Mouse (Mus musculus): Measurements from ENCODE around the gene Tada3.
"Not testable (repeated sequence)": the region's sequence is repeated elsewhere in the genome, so short reads cannot be mapped to it uniquely, and the experiment has no call there.

Tada3 gene

DNA sequence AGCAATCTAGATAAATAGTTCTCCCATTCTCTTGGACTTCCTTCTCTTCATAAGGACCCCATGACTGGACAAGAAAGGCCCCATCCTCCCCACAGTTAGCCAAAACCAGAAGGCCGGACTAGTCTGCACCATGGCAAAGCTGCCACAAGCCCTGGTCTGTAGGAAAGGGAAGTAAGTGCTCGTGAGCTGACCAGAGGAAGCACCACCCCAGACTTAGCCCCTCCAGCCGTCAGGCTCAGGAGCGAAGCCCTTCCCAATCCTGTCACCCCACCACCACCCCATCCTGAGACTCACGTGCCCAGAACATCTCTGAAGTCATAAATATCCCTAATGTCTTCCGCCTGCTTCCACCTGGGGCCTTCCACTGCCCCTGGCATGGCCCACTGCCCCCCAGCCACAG is 36.1 kb downstream of the Tada3 start:
- no peak for DNase-seq

DNA sequence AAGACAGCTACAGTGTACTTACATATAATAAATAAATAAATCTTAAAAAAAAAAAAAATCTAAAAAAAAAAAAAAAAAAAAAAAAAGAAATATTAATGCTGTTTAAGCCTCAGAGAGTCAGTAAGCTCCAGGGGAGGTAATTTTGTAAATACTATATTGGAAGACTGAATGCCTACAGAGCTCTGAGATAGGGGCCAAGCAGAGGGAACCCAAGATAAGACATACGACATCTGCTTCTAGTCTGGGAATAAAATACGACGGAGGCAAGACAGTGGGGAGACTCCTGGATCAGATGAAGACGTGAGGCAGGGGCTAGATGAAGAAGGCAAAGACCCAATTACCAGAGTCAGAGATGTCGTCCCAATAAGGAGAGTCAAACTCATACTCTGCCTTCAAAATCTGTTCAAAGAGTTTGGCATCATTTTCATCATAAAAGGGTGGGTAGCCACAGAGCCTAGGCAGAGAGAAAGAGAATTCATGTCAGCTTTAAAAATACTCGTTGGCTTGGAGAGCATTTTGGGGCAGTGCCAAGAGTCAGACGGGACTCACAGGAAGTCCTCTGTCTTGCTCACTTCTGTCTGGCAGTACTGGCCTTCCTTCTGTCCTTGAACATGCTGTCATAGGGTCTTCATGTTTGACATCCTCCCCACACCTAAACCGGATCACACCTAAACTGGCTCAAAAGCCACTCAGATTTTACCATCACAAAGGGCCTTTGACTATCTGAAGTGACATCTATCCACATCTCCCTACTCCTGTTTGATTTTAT is 40.6 kb downstream of the Tada3 start:
- DNase-seq = no peak

DNA sequence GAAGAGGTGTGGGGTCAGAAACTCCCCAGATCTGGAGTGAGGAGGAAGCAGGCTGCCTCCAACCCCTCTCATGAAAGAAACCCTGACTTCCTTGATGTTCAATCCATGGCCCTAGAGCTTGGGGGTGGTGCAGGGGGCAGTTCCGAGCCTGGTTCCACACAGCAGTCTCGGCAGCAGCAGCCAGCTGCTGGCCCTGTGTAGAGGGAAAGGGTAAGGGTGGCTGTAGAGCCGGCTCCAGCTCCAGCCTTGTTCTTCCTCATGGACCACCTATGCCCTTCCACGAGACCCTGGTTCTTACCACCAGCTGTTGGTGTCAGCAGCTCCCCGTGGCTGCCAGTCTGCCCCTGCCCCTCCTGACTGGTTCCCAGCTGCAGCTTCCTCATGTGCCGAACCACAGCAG is 43.5 kb downstream of the Tada3 start:
- DNase-seq = no peak

DNA sequence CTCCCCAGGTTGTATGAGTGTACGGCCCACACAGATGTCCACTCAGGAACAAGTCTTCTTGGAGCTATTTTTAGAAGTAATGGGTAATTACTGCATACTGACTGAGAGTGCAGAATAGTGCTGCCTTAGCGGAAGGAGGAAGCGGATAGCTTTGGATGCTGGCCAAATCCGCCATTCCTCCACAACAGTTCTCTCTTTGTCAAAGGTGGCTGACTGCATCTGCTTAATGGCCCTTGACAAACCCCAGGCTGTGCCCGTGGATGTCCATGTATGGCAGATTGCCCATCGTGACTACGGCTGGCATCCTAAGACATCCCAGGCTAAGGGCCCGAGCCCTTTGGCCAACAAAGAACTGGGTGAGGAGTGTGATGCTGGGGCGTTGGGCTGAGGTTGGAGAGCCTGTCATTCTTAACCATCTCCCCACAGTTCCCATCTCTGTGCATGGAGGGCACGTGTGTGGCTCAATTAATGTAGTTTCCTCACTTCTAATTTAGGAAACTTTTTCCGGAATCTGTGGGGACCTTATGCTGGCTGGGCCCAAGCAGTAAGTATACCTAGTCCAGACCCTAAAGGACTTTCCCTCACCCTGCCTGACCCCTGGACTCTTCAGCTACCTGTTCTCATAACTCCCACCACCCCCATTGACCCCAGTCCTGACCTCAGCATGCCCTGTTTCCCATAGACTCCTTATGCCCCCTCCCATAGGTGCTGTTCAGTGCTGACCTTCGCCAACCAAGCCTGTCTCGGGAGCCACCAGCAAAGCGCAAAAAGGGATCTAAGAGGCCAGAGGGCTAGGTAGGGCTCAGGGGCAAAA is 44.3 kb downstream of the Tada3 start:
- peak; percentile 93 for DNase-seq

DNA sequence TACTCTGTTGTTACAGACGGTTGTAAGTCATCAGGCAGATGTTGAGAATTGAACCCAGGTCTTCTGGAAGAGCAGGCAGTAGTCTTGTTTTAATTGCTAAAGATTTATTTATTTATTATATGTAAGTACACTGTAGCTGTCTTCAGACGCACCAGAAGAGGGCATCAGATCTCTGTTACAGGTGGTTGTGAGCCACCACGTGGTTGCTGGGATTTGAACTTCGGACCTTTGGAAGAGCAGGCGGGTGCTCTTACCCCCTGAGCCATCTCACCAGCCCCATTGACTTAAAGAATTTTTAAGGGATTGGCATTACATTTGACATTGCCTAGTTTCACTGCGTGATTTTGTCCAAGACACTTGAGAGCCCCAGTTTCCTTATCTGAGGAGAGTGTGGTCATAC is 44.9 kb downstream of the Tada3 start:
- DNase-seq = not testable (repeated sequence)

DNA sequence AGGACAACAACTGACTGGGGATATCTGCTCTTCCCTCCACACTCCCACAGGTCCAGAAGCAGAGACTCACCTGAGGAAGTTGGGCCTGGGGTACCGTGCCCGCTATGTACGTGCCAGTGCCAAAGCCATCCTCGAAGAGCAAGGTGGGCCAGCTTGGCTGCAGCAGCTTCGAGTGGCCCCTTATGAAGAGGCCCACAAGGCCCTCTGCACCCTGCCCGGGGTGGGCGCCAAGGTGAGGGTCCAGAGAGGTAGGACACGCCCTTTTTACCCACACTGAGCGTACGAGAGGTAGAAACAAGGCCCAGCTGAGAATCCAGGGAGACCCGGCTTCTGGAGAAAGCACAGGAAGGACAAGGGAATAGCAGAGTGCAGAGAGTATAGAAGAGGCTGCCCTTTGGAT is 46.0 kb downstream of the Tada3 start:
- DNase-seq = no peak

DNA sequence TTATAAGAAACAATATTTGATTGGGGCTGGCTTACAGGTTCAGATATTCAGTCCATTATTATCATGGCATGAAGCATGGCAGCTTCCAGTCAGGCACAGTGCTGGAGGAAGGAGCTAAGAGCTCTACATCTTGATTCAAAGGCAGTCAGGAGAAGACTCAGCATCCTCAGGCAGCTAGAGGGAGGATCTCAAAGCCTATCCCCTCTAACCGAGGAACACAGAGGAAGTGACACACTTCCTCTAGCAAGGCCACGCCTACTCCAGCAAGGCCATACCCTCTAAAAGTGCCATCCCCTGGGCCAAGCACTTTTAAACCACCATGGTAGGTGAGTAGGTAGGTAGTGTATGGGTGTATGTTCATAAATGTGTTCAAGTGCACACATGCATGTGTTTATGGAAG is 47.1 kb downstream of the Tada3 start:
- no peak for DNase-seq

DNA sequence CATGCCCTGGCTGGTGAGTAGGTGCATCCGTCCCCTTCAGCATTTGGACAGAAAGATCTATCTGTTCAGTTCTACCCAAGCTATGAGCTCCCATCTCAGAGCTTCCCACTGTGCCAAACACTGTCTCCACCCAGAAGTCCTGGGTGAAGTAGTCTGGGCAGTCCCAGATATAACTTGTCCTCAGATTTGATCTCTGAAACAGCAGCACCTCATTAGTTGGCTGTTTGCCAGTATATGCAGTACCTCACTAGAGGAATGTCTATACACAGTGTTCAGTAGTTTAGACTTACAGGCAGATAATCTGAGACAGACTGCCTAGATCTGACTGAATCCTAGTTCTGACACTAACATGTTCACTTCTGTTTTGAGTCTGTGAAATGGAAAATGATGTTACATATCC is 48.3 kb downstream of the Tada3 start:
- no peak for DNase-seq

DNA sequence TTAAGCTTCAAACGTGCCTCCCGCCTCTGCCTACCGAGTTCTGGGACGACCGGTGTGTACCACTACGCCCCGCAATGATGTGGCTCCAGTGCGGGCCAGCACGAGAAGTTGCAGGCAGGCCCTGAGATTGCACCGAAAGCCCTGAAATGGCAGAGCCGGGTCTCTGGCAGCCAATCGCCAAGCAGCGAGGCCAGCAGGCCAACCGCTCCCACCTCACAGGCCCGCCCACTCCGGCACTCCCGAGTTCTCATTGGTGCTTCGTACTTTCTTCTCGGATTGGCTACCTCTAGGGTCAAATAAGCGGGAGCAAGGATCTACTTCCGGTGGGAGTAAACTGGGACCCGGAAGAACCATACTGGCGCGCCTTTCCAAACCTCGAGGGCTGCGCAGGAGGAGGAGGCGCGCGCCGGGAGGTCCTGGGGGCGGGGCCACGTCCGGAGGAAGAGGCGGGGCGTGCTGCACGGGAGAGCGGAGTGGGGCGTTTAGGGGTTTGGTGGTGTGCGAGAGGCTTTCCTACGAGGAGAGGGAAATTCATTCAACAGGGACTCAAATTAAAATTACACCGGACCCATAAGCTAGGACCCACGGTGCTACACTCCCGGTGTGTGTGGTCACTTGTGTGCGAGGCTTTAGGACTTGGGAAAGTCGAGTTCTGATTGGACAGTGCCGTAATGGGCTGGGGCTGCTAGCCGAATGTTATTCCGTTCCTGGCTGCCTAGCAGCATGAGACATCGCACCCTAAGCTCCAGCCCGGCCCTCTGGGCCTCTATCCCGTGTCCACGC is 51.0 kb downstream of the Tada3 start, which contains the start of gene Ogg1:
Ogg1 (plus strand) TSS at position 440 of the 783 bp plus-strand sequence.
- DNase-seq = peak; percentile 100
